Mouse (Mus musculus) heart, embryonic 16.5 days (tissue): ENCODE results near the gene Fbxw4. TPM values are rescaled to one million over a fixed set of nuclear protein-coding genes. Genes with fewer than 3 reads are reported as not detected.
A peak's percentile ranks its signal among the peaks of the same experiment; 100 is the strongest.

Source experiments
- ATAC-seq: fragments of 200-750 bp; cut with Nextera tagmentation; replicated peaks from 2 replicates; pipeline ENCODE4 v1.8.0; 2017; ENCODE audit warnings: moderate number of reproducible peaks; ENCODE audit not compliant: insufficient read depth, low FRiP score; ENCODE audit errors: extremely low read depth
- H3K27ac ChIP-seq: fragments of 300-500 bp; sonication (generic); 2 replicates; pipeline ENCODE4 v1.5.1; 2014; ENCODE audit warnings: mild to moderate bottlenecking, low read length, control low read depth, moderate library complexity
- H3K27me3 ChIP-seq: fragments of 300-500 bp; sonication (generic); 2 replicates; pipeline ENCODE4 v1.6.1; 2014; ENCODE audit warnings: low read length, mixed read lengths; ENCODE audit not compliant: control insufficient read depth, insufficient read depth
- H3K36me3 ChIP-seq: fragments of 300-500 bp; sonication (generic); 2 replicates; pipeline ENCODE4 v1.6.1; 2014; ENCODE audit not compliant: control insufficient read depth, insufficient read depth
- H3K4me1 ChIP-seq: fragments of 300-500 bp; sonication (generic); 2 replicates; pipeline ENCODE4 v1.6.1; 2014; ENCODE audit warnings: low read length, mixed read lengths; ENCODE audit not compliant: control insufficient read depth, insufficient read depth
- H3K4me2 ChIP-seq: fragments of 300-500 bp; sonication (generic); 2 replicates; pipeline ENCODE4 v1.6.1; 2014; ENCODE audit warnings: low read depth, mild to moderate bottlenecking, control low read depth, low read length
- H3K4me3 ChIP-seq: fragments of 300-500 bp; sonication (generic); 2 replicates; pipeline ENCODE4 v1.5.1; 2014; ENCODE audit warnings: mild to moderate bottlenecking, control low read depth, low read length
- H3K9ac ChIP-seq: fragments of 300-500 bp; sonication (generic); 2 replicates; pipeline ENCODE4 v1.6.1; 2014; ENCODE audit warnings: low read length, control low read depth
- H3K9me3 ChIP-seq: fragments of 300-500 bp; sonication (generic); replicated peaks from 2 replicates; pipeline ENCODE4 v1.6.1; 2016; ENCODE audit warnings: low read length; ENCODE audit not compliant: control insufficient read depth
- WGBS: fragments of 180-500 bp; shearing (Covaris S2); extraction: QIAGEN DNeasy Blood & Tissue Kit; methylation state at CpG from one replicate; pipeline ENCODE4 v1.1.7; 2014; 5-methylcytosine and 5-hydroxymethylcytosine counted together
- polyA plus RNA-seq: library from polyadenylated mRNA; unstranded; fragments of >200 nt; fragmentation: Nextera tagmentation; extraction: Ambion mirVana; gene quantifications from 2 replicates; pipeline ENCODE4 v1.2.1, GENCODE M21; 2015

Gene Fbxw4
- polyA plus RNA-seq, 1 experiment from 2014 or later = 7.1 TPM

GRCm38 (mm10) chr19:45627036-45627435, 33.1 kb downstream of the Fbxw4 start:
- no peak for ATAC-seq
- peaks cover 14% of the 10 kb centered on the region for H3K4me1 ChIP-seq
- H3K27ac ChIP-seq = no peak overlapping the region
- H3K9ac ChIP-seq = no peak overlapping the region
- H3K36me3 ChIP-seq = peaks cover 17% of the 10 kb centered on the region
- no peaks in the 10 kb centered on the region for H3K27me3 ChIP-seq
- H3K4me2 ChIP-seq = no peak overlapping the region
- H3K4me3 ChIP-seq = no peak overlapping the region
- WGBS = 12% methylated on average over 3 of the region's 3 CpGs
- no peaks in the 10 kb centered on the region for H3K9me3 ChIP-seq

- Histone ChIP-seq H3K4me1 (no peaks in the 10 kb centered on the region), H3K27ac (no peak overlapping the region), H3K9ac (no peak overlapping the region), H3K27me3 (no peaks in the 10 kb centered on the region), H3K4me2 (no peak overlapping the region), H3K36me3 (peaks cover 15% of the 10 kb centered on the region), H3K4me3 (no peak overlapping the region), H3K9me3 (no peaks in the 10 kb centered on the region)
- ATAC-seq = no peak
- 73% methylated on average over 4 of the region's 4 CpGs for WGBS
Measured at GRCm38 (mm10) chr19:45623710-45624109, 36.4 kb downstream of the Fbxw4 start.

- no peak for ATAC-seq
Measured at GRCm38 (mm10) chr19:45622144-45622543, 38.0 kb downstream of the Fbxw4 start.

GRCm38 (mm10) chr19:45621061-45621460, 39.1 kb downstream of the Fbxw4 start:
- Histone ChIP-seq H3K9me3 (no peaks in the 10 kb centered on the region), H3K36me3 (peaks cover 12% of the 10 kb centered on the region), H3K4me2 (no peak overlapping the region), H3K4me1 (peaks cover 3% of the 10 kb centered on the region; the same call in 1 of the 2 replicates), H3K27ac (no peak overlapping the region), H3K4me3 (no peak overlapping the region), H3K27me3 (no peaks in the 10 kb centered on the region), H3K9ac (no peak overlapping the region)
- no peak for ATAC-seq
- WGBS = 69% methylated on average over 7 of the region's 7 CpGs

More at GRCm38 (mm10) chr19:45622144-45622543, 38.0 kb downstream of the Fbxw4 start:
- H3K9ac ChIP-seq = no peak overlapping the region
- H3K4me3 ChIP-seq = no peak overlapping the region
- no peak overlapping the region for H3K4me2 ChIP-seq
- H3K36me3 ChIP-seq = peaks cover 15% of the 10 kb centered on the region
- H3K27me3 ChIP-seq = no peaks in the 10 kb centered on the region
- no peak overlapping the region for H3K27ac ChIP-seq
- 0 out of 2 replicates have a peak, but pooled peaks cover 3% of the 10 kb centered on the region for H3K4me1 ChIP-seq
- H3K9me3 ChIP-seq = no peaks in the 10 kb centered on the region
- WGBS = 84% methylated on average over 5 of the region's 5 CpGs

GRCm38 (mm10) chr19:45619744-45620501, 40.2 kb downstream of the Fbxw4 start:
- no peak overlapping the region for H3K4me3 ChIP-seq
- ATAC-seq = no peak
- H3K9ac ChIP-seq = no peak overlapping the region
- WGBS = 78% methylated on average over 14 of the region's 14 CpGs
- no peak overlapping the region for H3K27ac ChIP-seq
- no peaks in the 10 kb centered on the region for H3K27me3 ChIP-seq
- no peaks in the 10 kb centered on the region for H3K9me3 ChIP-seq
- H3K4me1 ChIP-seq = peaks cover 13% of the 10 kb centered on the region
- no peak overlapping the region for H3K4me2 ChIP-seq
- peaks cover 5% of the 10 kb centered on the region; the same call in 1 of the 2 replicates for H3K36me3 ChIP-seq

GRCm38 (mm10) chr19:45618184-45618583, 41.9 kb downstream of the Fbxw4 start:
- Histone ChIP-seq H3K36me3 (0 out of 2 replicates have a peak, but pooled peaks cover 2% of the 10 kb centered on the region), H3K9ac (no peak overlapping the region), H3K9me3 (no peaks in the 10 kb centered on the region), H3K4me2 (no peak overlapping the region), H3K4me1 (peaks cover 18% of the 10 kb centered on the region), H3K4me3 (no peak overlapping the region), H3K27ac (no peak overlapping the region), H3K27me3 (no peaks in the 10 kb centered on the region)
- no peak for ATAC-seq
- 78% methylated on average over 6 of the region's 6 CpGs for WGBS

- H3K36me3 ChIP-seq = no peaks in the 10 kb centered on the region
- no peaks in the 10 kb centered on the region for H3K27me3 ChIP-seq
- ATAC-seq = no peak
- peaks cover 18% of the 10 kb centered on the region for H3K4me1 ChIP-seq
- no peak overlapping the region for H3K27ac ChIP-seq
- H3K9me3 ChIP-seq = no peaks in the 10 kb centered on the region
- 58% methylated on average over 7 of the region's 7 CpGs for WGBS
- H3K4me3 ChIP-seq = no peak overlapping the region
- no peak overlapping the region for H3K4me2 ChIP-seq
- no peak overlapping the region for H3K9ac ChIP-seq
Measured at GRCm38 (mm10) chr19:45616735-45617134, 43.4 kb downstream of the Fbxw4 start.

GRCm38 (mm10) chr19:45616214-45616518, 43.9 kb downstream of the Fbxw4 start:
- H3K9me3 ChIP-seq = no peaks in the 10 kb centered on the region
- H3K4me1 ChIP-seq = peaks cover 18% of the 10 kb centered on the region
- 77% methylated on average over 4 of the region's 4 CpGs for WGBS
- H3K9ac ChIP-seq = no peak overlapping the region
- no peak for ATAC-seq
- no peaks in the 10 kb centered on the region for H3K27me3 ChIP-seq
- H3K4me2 ChIP-seq = no peak overlapping the region
- H3K27ac ChIP-seq = no peak overlapping the region
- H3K4me3 ChIP-seq = no peak overlapping the region
- H3K36me3 ChIP-seq = no peaks in the 10 kb centered on the region

GRCm38 (mm10) chr19:45615415-45616213, 44.5 kb downstream of the Fbxw4 start:
- H3K9me3 ChIP-seq = no peaks in the 10 kb centered on the region
- no peak overlapping the region for H3K4me2 ChIP-seq
- peaks cover 18% of the 10 kb centered on the region for H3K4me1 ChIP-seq
- no peaks in the 10 kb centered on the region for H3K27me3 ChIP-seq
- 79% methylated on average over 12 of the region's 12 CpGs for WGBS
- H3K36me3 ChIP-seq = no peaks in the 10 kb centered on the region
- H3K9ac ChIP-seq = 0 out of 2 replicates have a peak overlapping the region, but pooled peaks have one; percentile 2
- no peak for ATAC-seq
- H3K27ac ChIP-seq = no peak overlapping the region
- no peak overlapping the region for H3K4me3 ChIP-seq
